Mouse (Mus musculus) hindbrain, postnatal 0 days (tissue): Measurements from ENCODE around the gene Cd36. TPM values are rescaled to one million over a fixed set of nuclear protein-coding genes. Genes with fewer than 3 reads are reported as not detected.
A peak's percentile ranks its signal among the peaks of the same experiment; 100 is the strongest.

Experiments
- ATAC-seq: fragments of 200-750 bp; cut with Nextera tagmentation; 2 replicates; pipeline ENCODE4 v1.8.0; 2017; ENCODE audit warnings: mild to moderate bottlenecking, moderate TSS enrichment, moderate library complexity
- DNase-seq: peaks from one replicate; pipeline ENCODE4 v3.0.0-alpha.2; 2015; ENCODE audit warnings: low spot score
- H3K27ac ChIP-seq: fragments of 300-500 bp; sonication (generic); 2 replicates; pipeline ENCODE4 v1.5.1; 2014; ENCODE audit warnings: mild to moderate bottlenecking
- H3K27me3 ChIP-seq: fragments of 300-500 bp; sonication (generic); 2 replicates; pipeline ENCODE4 v1.6.1; 2014; ENCODE audit warnings: low read length, mixed read lengths; ENCODE audit not compliant: insufficient read depth
- H3K36me3 ChIP-seq: fragments of 300-500 bp; sonication (generic); 2 replicates; pipeline ENCODE4 v1.6.1; 2014; ENCODE audit warnings: low read length, mixed read lengths; ENCODE audit not compliant: insufficient read depth
- H3K4me1 ChIP-seq: fragments of 300-500 bp; sonication (generic); 2 replicates; pipeline ENCODE4 v1.6.1; 2014; ENCODE audit warnings: antibody characterized with exemption, low read length, mixed read lengths; ENCODE audit not compliant: insufficient read depth
- H3K4me2 ChIP-seq: fragments of 300-500 bp; sonication (generic); 2 replicates; pipeline ENCODE4 v1.6.1; 2014; ENCODE audit warnings: low read depth, mild to moderate bottlenecking, low read length, moderate library complexity, mixed read lengths
- H3K4me3 ChIP-seq: fragments of 300-500 bp; sonication (generic); 2 replicates; pipeline ENCODE4 v1.5.1; 2014; ENCODE audit warnings: low read length
- H3K9ac ChIP-seq: fragments of 300-500 bp; sonication (generic); replicated peaks from 2 replicates; pipeline ENCODE4 v1.6.1; 2014; ENCODE audit warnings: mild to moderate bottlenecking, low read length, moderate library complexity, mixed read lengths
- H3K9me3 ChIP-seq: fragments of 300-500 bp; sonication (generic); 2 replicates; pipeline ENCODE4 v1.6.1; 2016; ENCODE audit warnings: low read length, mixed read lengths
- CTCF ChIP-seq: IDR thresholded peaks from 2 replicates; pipeline ENCODE4 v1.5.1; 2016; ENCODE audit warnings: antibody characterized with exemption, control low read depth, low read depth
- WGBS: fragments of 180-500 bp; shearing (Covaris S2); extraction: QIAGEN DNeasy Blood & Tissue Kit; methylation state at CpG from one replicate; pipeline ENCODE4 v1.1.7; 2014; 5-methylcytosine and 5-hydroxymethylcytosine counted together
- polyA plus RNA-seq: library from polyadenylated mRNA; unstranded; fragments of >200 nt; fragmentation: Nextera tagmentation; extraction: Ambion mirVana; gene quantifications from 2 replicates; pipeline ENCODE4 v1.2.1, GENCODE M21; 2015
- total RNA-seq: library from RNA; depleted of rRNA; stranded (reverse); fragments of >200 nt; gene quantifications from 2 replicates; pipeline ENCODE4 v1.2.3, GENCODE M21; 2014; rRNA removed

The Cd36 gene
- total and polyA plus RNA-seq, 2 experiments from 2014 or later, result 4.0 to 5.1 TPM

DNA sequence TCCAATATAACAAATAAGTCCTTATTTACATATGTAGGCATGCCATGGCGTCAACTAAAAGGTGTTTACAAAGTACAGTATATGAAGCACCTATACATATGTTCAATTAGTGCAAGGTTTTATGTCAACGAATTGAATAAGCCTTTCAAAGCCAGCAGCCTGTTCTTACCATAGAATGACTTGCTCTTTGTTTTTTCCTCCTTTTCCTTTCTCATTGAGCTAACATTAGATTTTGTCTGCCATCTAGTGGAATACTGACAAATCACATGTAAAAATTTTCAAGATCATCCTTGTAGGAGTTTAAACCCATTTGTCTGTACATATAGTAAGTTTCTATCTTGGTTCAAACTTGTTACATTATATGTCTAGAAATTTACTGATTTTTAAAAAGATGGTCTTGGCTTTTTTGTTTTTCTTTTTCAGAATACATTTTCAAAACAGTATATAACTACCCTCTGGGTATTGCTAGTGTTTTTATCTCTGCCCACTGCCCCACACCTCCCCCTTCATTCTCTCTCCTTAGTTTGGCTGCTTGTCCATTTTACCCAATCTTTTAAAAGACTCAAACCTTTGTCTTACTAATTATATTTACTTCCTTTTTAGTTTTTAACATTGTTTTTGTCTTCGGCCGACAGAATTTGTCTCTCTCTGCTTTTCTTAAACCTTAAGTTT is 122.5 kb downstream of the Cd36 start:
- Histone ChIP-seq H3K27me3 (no peaks in the 10 kb centered on the region), H3K4me2 (no peak overlapping the region), H3K36me3 (no peaks in the 10 kb centered on the region), H3K27ac (no peak overlapping the region), H3K4me1 (no peaks in the 10 kb centered on the region), H3K9ac (no peak overlapping the region), H3K9me3 (no peaks in the 10 kb centered on the region), H3K4me3 (no peak overlapping the region)
- peak; percentile 75 for TF ChIP-seq CTCF
- WGBS, result 56% methylated on average over 4 of the region's 4 CpGs
- DNase-seq (peak; percentile 83), ATAC-seq (0 out of 2 replicates have a peak, but pooled peaks have one; percentile 12)

DNA sequence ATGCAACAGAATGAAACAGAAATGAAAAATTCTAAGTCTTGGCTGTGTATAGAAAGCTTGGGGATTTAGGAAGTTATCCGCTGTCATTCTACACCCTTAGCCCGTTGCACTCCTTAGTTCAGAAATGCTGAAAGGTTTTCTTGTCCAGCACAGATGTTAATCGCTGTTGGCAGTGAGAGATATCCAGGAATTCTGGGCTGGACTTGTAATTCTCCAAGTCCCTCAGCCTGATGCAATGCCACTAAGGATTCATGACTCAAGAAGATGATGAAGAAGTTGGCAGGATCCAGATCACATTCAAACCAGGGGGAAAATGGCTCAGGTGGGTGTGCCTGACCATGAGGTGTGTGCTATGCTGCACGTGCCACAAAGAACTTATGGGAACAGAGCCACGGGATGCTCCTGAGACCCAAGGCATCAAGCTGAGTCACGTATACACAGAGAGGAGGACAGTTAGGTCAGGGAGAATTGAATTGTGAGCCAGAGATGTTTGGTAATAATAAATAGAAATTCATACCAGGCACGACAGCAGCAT is 135.1 kb downstream of the Cd36 start:
- no peak for DNase-seq
- Histone ChIP-seq H3K9me3 (no peaks in the 10 kb centered on the region), H3K4me2 (no peak overlapping the region), H3K4me3 (no peak overlapping the region), H3K27me3 (no peaks in the 10 kb centered on the region), H3K36me3 (no peaks in the 10 kb centered on the region), H3K9ac (no peak overlapping the region), H3K27ac (no peak overlapping the region), H3K4me1 (no peaks in the 10 kb centered on the region)
- no peak for ATAC-seq
- 85% methylated on average over 7 of the region's 7 CpGs for WGBS
- TF ChIP-seq CTCF, result no peak

DNA sequence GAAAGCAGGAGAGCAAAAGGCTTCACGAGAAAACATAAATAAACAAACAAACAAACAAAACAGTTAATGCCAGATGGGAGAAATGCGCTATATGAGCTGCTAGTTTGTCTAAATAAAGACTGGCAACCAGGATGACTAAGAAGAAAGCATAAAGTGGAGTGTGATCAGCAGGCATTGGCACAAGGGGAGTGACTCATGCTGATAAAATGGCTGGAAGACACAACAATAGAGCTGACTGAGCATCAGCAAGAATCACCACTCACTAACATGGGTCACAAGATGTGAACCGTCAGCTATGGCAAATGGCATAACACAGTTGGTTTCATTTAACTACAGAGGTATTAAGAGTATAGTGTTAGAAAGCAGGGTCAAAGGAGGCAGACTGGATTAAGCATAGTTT is 140.3 kb downstream of the Cd36 start:
- H3K9ac ChIP-seq, result no peak overlapping the region
- no peak overlapping the region for H3K27ac ChIP-seq
- 72% methylated on average over 3 of the region's 3 CpGs for WGBS
- no peaks in the 10 kb centered on the region for H3K36me3 ChIP-seq
- no peaks in the 10 kb centered on the region for H3K27me3 ChIP-seq
- TF ChIP-seq CTCF, result no peak
- ATAC-seq (no peak), DNase-seq (no peak)
- no peak overlapping the region for H3K4me2 ChIP-seq
- H3K4me3 ChIP-seq, result no peak overlapping the region
- H3K4me1 ChIP-seq, result no peaks in the 10 kb centered on the region
- H3K9me3 ChIP-seq, result no peaks in the 10 kb centered on the region

DNA sequence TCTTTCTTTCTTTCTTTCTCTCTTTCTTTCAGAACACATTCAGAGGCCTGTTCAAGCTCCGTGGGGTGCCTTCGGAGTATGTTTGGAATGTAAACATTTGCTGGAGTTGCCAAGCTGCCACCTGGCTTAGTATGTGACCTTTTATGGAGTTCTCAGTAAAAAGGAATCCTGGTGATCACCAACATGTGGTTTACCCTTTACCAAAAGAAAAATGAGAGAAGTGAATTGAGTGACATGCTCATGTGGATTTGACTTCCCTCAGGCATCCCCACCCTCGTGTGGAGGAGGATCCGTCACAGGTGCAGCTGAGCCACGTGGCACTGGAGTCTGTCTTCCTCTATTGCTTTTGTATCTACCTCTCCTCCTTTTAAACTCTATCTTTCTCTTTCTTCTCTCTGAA is 141.5 kb downstream of the Cd36 start:
- Histone ChIP-seq H3K9me3 (no peaks in the 10 kb centered on the region), H3K4me1 (no peaks in the 10 kb centered on the region), H3K4me3 (no peak overlapping the region), H3K9ac (no peak overlapping the region), H3K36me3 (no peaks in the 10 kb centered on the region), H3K27me3 (no peaks in the 10 kb centered on the region), H3K27ac (no peak overlapping the region), H3K4me2 (no peak overlapping the region)
- TF ChIP-seq CTCF, result no peak
- ATAC-seq, result no peak
- DNase-seq, result no peak
- 25% methylated on average over 5 of the region's 5 CpGs for WGBS

DNA sequence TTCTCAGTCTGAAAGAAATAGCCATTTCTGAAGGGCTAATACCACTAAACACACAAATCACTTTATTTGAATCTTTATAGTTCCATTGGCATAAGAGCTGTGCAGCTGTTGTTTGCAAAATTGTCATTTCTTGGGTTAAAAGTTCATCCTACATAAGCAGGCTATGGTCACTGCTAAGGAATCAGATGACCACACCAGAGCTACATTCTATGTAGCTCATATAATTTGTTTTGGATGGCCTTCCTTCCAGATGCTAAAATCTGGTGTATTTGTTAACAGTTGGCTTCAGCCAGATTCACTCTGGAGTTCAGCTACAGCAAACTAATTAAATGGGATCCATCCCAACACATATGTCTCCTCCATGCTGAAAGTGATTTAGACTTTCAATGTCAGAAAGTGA is 142.1 kb downstream of the Cd36 start:
- Histone ChIP-seq H3K4me3 (no peak overlapping the region), H3K9me3 (no peaks in the 10 kb centered on the region), H3K27ac (no peak overlapping the region), H3K36me3 (no peaks in the 10 kb centered on the region), H3K4me2 (no peak overlapping the region), H3K4me1 (no peaks in the 10 kb centered on the region), H3K9ac (no peak overlapping the region), H3K27me3 (no peaks in the 10 kb centered on the region)
- ATAC-seq, result no peak
- DNase-seq, result no peak
- TF ChIP-seq CTCF, result no peak

DNA sequence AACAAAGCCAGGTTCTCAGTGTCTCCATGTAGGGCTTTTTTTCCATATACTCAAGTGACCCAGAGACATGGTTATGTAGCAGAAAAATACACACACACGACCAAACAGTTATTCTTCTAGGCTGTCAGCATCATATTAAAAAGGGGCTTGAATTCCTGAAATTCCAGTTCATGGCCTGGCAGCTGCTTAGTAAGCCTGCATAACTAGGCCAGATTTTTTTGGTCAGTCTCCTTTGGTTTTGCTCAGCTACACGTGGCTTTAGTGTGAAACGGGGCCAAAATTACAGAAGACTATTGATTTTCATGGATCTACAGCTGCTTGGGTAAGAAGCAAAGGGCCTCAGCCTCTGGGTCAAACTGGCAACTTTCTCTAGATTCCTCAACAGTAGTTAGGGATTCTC is 148.8 kb downstream of the Cd36 start:
- H3K9ac ChIP-seq, result no peak overlapping the region
- 46% methylated on average over 3 of the region's 3 CpGs for WGBS
- H3K27me3 ChIP-seq, result no peaks in the 10 kb centered on the region
- H3K4me1 ChIP-seq, result no peaks in the 10 kb centered on the region
- no peak for ATAC-seq
- no peaks in the 10 kb centered on the region for H3K36me3 ChIP-seq
- no peak for TF ChIP-seq CTCF
- H3K9me3 ChIP-seq, result no peaks in the 10 kb centered on the region
- no peak overlapping the region for H3K4me2 ChIP-seq
- no peak overlapping the region for H3K27ac ChIP-seq
- H3K4me3 ChIP-seq, result no peak overlapping the region
- no peak for DNase-seq

Other genes starting within 250 kb of the Cd36 start
- not detected in 2 replicates for gene Gnat3, start 73.7 kb upstream of the Cd36 start, total RNA-seq
- not detected in 2 replicates for gene Gnat3, start 73.7 kb upstream of the Cd36 start, polyA plus RNA-seq